Mouse (Mus musculus): ENCODE results near the gene Rint1. TPM values are rescaled to one million over a fixed set of nuclear protein-coding genes. Genes with fewer than 3 reads are reported as not detected.

The Rint1 gene
- total and polyA plus RNA-seq, 3 experiments, result 6.9 to 14.7 (median 12.9) TPM

GRCm38 (mm10) chr5:23863166-23864053 is 75.9 kb downstream of the Rint1 start:
- TF ChIP-seq POLR2A (IDR thresholded peaks at IDR 0.05; ENCODE audit: insufficient read depth, low read depth, low read length) (no peak), EP300 (IDR thresholded peaks at IDR 0.05; ENCODE audit: insufficient read depth, low read depth, low read length) (no peak), CTCF (IDR thresholded peaks at IDR 0.05) (no peak)
- no peak for DNase-seq
- Histone ChIP-seq H3K79me2 (replicated peaks; ENCODE audit: control insufficient read depth, insufficient read depth, low read length) (no peaks in the 10 kb centered on the region), H3K4me1 (ENCODE audit: control insufficient read depth, insufficient read depth, low read length) (peaks cover 10% of the 10 kb centered on the region), H3K9ac (ENCODE audit: low read depth, low read length) (no peak overlapping the region), H3K36me3 (ENCODE audit: control insufficient read depth, insufficient read depth, low read length) (no peaks in the 10 kb centered on the region), H3K27me3 (ENCODE audit: control insufficient read depth, insufficient read depth, low read length) (no peaks in the 10 kb centered on the region), H3K4me3 (no peak overlapping the region), H3K27ac (no peak overlapping the region)
- 66% methylated on average over 7 of the region's 7 CpGs for WGBS
- intact Hi-C loops (cut with DNase I), result no loop called here

DNA sequence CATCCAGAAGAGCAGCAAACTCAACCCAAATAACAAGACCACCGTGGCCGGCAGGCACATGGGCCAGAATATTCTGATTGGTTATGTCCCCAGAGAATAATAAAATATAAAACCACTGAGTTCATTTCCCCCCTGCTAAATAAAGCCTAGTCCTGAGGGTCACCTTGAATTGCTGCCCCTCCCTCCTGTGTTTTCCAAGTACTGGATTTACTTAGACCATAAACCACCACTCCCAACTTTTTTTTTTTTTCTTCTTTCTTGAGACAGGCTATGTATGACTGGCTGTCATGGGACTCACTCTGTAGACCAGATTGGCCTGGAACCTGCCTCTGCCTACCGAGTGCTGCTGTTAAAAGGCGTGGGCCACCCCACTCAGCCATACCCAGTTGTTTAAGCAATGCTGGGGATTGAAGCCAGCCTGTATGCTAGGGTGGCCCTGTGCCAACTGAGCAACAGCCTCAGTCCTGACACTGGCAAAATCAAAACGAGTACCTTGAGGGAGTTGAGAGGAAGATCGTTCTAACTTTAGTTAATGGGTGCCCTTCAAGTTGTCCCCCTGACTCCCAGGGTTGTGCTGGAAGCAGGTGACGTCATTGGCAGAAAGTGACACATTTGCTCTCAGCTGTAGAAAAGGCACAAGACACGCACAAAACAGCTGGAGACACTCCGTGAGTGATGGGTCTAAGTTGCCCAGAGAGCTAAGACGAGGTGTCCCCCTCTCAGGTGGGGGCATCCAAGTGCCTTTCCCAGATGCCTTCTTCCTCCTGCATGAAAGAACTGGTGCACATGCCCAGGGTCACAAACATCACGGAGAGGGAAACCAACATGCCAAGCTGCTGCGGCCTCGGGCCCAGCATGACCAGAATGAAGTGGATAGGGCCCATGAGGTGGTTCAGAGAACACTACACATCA is 76.8 kb downstream of the Rint1 start:
- no peak overlapping the region for H3K9ac ChIP-seq (ENCODE audit: low read depth, low read length)
- 81% methylated on average over 13 of the region's 13 CpGs for WGBS
- H3K27ac ChIP-seq, result no peak overlapping the region
- TF ChIP-seq EP300 (IDR thresholded peaks at IDR 0.05; ENCODE audit: insufficient read depth, low read depth, low read length) (no peak), CTCF (IDR thresholded peaks at IDR 0.05) (no peak), POLR2A (IDR thresholded peaks at IDR 0.05; ENCODE audit: insufficient read depth, low read depth, low read length) (no peak)
- no peaks in the 10 kb centered on the region for H3K79me2 ChIP-seq (replicated peaks; ENCODE audit: control insufficient read depth, insufficient read depth, low read length)
- H3K4me3 ChIP-seq, result no peak overlapping the region
- no peaks in the 10 kb centered on the region for H3K27me3 ChIP-seq (ENCODE audit: control insufficient read depth, insufficient read depth, low read length)
- no peaks in the 10 kb centered on the region for H3K36me3 ChIP-seq (ENCODE audit: control insufficient read depth, insufficient read depth, low read length)
- DNase-seq, result no peak
- intact Hi-C loops (cut with DNase I), result no loop called here
- H3K4me1 ChIP-seq (ENCODE audit: control insufficient read depth, insufficient read depth, low read length), result peaks cover 10% of the 10 kb centered on the region

- Histone ChIP-seq H3K79me2 (replicated peaks; ENCODE audit: control insufficient read depth, insufficient read depth, low read length) (no peaks in the 10 kb centered on the region), H3K9ac (ENCODE audit: low read depth, low read length) (no peak overlapping the region), H3K27ac (no peak overlapping the region), H3K4me3 (no peak overlapping the region), H3K36me3 (ENCODE audit: control insufficient read depth, insufficient read depth, low read length) (no peaks in the 10 kb centered on the region), H3K27me3 (ENCODE audit: control insufficient read depth, insufficient read depth, low read length) (no peaks in the 10 kb centered on the region), H3K4me1 (ENCODE audit: control insufficient read depth, insufficient read depth, low read length) (peaks cover 10% of the 10 kb centered on the region)
- TF ChIP-seq CTCF (IDR thresholded peaks at IDR 0.05) (no peak), POLR2A (IDR thresholded peaks at IDR 0.05; ENCODE audit: insufficient read depth, low read depth, low read length) (no peak), EP300 (IDR thresholded peaks at IDR 0.05; ENCODE audit: insufficient read depth, low read depth, low read length) (no peak)
- WGBS, result 86% methylated on average over 5 of the region's 5 CpGs
- intact Hi-C loops (cut with DNase I), result no loop called here
- no peak for DNase-seq
Measured at GRCm38 (mm10) chr5:23865941-23866340, 78.4 kb downstream of the Rint1 start.

Other genes with a start within 250 kb of the Rint1 start
- gene Srpk2, start 103.1 kb upstream of the Rint1 start, total RNA-seq (2021), result 10 to 100 TPM; 35.1 to 37.4 TPM
- gene Srpk2, start 103.1 kb upstream of the Rint1 start, polyA plus RNA-seq (2012; rRNA removed), result 8.4 and 12.1 TPM in 2 replicates
- gene Pus7, start 4.0 kb upstream of the Rint1 start, total RNA-seq (2021), result 1 to 10 TPM; 8.2 to 8.5 TPM
- gene Pus7, start 4.0 kb upstream of the Rint1 start, polyA plus RNA-seq (2012; rRNA removed), result 3.4 and 4.7 TPM in 2 replicates
- gene Tomm7, start 56.5 kb downstream of the Rint1 start, total RNA-seq (2021), result 100 to 1,000 TPM; 105 to 110 TPM
- gene Tomm7, start 56.5 kb downstream of the Rint1 start, polyA plus RNA-seq (2012; rRNA removed), result 52.1 and 60.7 TPM in 2 replicates
- 10 to 100 TPM; 41.3 to 44.1 TPM for gene Fam126a, start 243.0 kb downstream of the Rint1 start, total RNA-seq (2021)
- gene Fam126a, start 243.0 kb downstream of the Rint1 start, polyA plus RNA-seq (2012; rRNA removed), result 9.2 and 18.1 TPM in 2 replicates